Mouse (Mus musculus): Measurements from ENCODE around the gene Camta1. TPM values are rescaled to one million over a fixed set of nuclear protein-coding genes. Genes with fewer than 3 reads are reported as not detected.

Gene Camta1
- total RNA-seq (2017), result 7.4 and 15.6 TPM in 2 replicates

- ATAC-seq (ENCODE audit: extremely low read depth, insufficient number of reproducible peaks, low FRiP score, poor library complexity, severe bottlenecking), result peak; percentile 85
Measured at GRCm38 (mm10) chr4:151861806-151862739, at the start of gene Camta1. TSS of gene Camta1 (minus strand) at chr4:151861876.

GRCm38 (mm10) chr4:151908809-151909208 lies 47.1 kb upstream of the Camta1 start:
- no peak for ATAC-seq (ENCODE audit: extremely low read depth, insufficient number of reproducible peaks, low FRiP score, poor library complexity, severe bottlenecking)

GRCm38 (mm10) chr4:151907577-151908343 lies 46.1 kb upstream of the Camta1 start:
- no peak for ATAC-seq (ENCODE audit: extremely low read depth, insufficient number of reproducible peaks, low FRiP score, poor library complexity, severe bottlenecking)

GRCm38 (mm10) chr4:151905621-151906020 lies 43.9 kb upstream of the Camta1 start:
- ATAC-seq (ENCODE audit: extremely low read depth, insufficient number of reproducible peaks, low FRiP score, poor library complexity, severe bottlenecking), result no peak

GRCm38 (mm10) chr4:151904098-151904497 lies 42.4 kb upstream of the Camta1 start:
- ATAC-seq (ENCODE audit: extremely low read depth, insufficient number of reproducible peaks, low FRiP score, poor library complexity, severe bottlenecking), result no peak

GRCm38 (mm10) chr4:151902689-151903241 lies 41.1 kb upstream of the Camta1 start:
- no peak for ATAC-seq (ENCODE audit: extremely low read depth, insufficient number of reproducible peaks, low FRiP score, poor library complexity, severe bottlenecking)

- no peak for ATAC-seq (ENCODE audit: extremely low read depth, insufficient number of reproducible peaks, low FRiP score, poor library complexity, severe bottlenecking)
Measured at GRCm38 (mm10) chr4:151902046-151902688, 40.5 kb upstream of the Camta1 start.

- no peak for ATAC-seq (ENCODE audit: extremely low read depth, insufficient number of reproducible peaks, low FRiP score, poor library complexity, severe bottlenecking)
Measured at GRCm38 (mm10) chr4:151901422-151901821, 39.7 kb upstream of the Camta1 start.

- no peak for ATAC-seq (ENCODE audit: extremely low read depth, insufficient number of reproducible peaks, low FRiP score, poor library complexity, severe bottlenecking)
Measured at GRCm38 (mm10) chr4:151900735-151901134, 39.1 kb upstream of the Camta1 start.

- ATAC-seq (ENCODE audit: extremely low read depth, insufficient number of reproducible peaks, low FRiP score, poor library complexity, severe bottlenecking), result no peak
Measured at GRCm38 (mm10) chr4:151899707-151900384, 38.2 kb upstream of the Camta1 start.

- no peak for ATAC-seq (ENCODE audit: extremely low read depth, insufficient number of reproducible peaks, low FRiP score, poor library complexity, severe bottlenecking)
Measured at GRCm38 (mm10) chr4:151898600-151899245, 37.0 kb upstream of the Camta1 start.

- ATAC-seq (ENCODE audit: extremely low read depth, insufficient number of reproducible peaks, low FRiP score, poor library complexity, severe bottlenecking), result no peak
Measured at GRCm38 (mm10) chr4:151897069-151897617, 35.5 kb upstream of the Camta1 start.

- no peak for ATAC-seq (ENCODE audit: extremely low read depth, insufficient number of reproducible peaks, low FRiP score, poor library complexity, severe bottlenecking)
Measured at GRCm38 (mm10) chr4:151895624-151896023, 33.9 kb upstream of the Camta1 start.

GRCm38 (mm10) chr4:151894926-151895325 lies 33.2 kb upstream of the Camta1 start:
- no peak for ATAC-seq (ENCODE audit: extremely low read depth, insufficient number of reproducible peaks, low FRiP score, poor library complexity, severe bottlenecking)

- no peak for ATAC-seq (ENCODE audit: extremely low read depth, insufficient number of reproducible peaks, low FRiP score, poor library complexity, severe bottlenecking)
Measured at GRCm38 (mm10) chr4:151893241-151893640, 31.6 kb upstream of the Camta1 start.

- no peak for ATAC-seq (ENCODE audit: extremely low read depth, insufficient number of reproducible peaks, low FRiP score, poor library complexity, severe bottlenecking)
Measured at GRCm38 (mm10) chr4:151881590-151881989, 19.9 kb upstream of the Camta1 start.

GRCm38 (mm10) chr4:151880044-151880690 lies 18.5 kb upstream of the Camta1 start:
- no peak for ATAC-seq (ENCODE audit: extremely low read depth, insufficient number of reproducible peaks, low FRiP score, poor library complexity, severe bottlenecking)

Measured in neutrophil, adult 5-6 weeks (primary cell).